Mouse (Mus musculus) embryonic facial prominence, embryonic 13.5 days (tissue): ENCODE measurements around the gene Rps27a. TPM values are rescaled to one million over a fixed set of nuclear protein-coding genes. Genes with fewer than 3 reads are reported as not detected.
A peak's percentile ranks its signal among the peaks of the same experiment; 100 is the strongest.

Experiments
- ATAC-seq: fragments of 200-750 bp; cut with Nextera tagmentation; 2 replicates; pipeline ENCODE4 v1.8.0; 2017; ENCODE audit warnings: low read depth; ENCODE audit not compliant: insufficient number of reproducible peaks, insufficient read depth, low FRiP score, low TSS enrichment
- H3K27ac ChIP-seq: fragments of 300-500 bp; sonication (generic); 2 replicates; pipeline ENCODE4 v1.5.1; 2015; ENCODE audit warnings: moderate library complexity, mild to moderate bottlenecking, inconsistent platforms
- H3K27me3 ChIP-seq: fragments of 300-500 bp; sonication (generic); 2 replicates; pipeline ENCODE4 v1.6.1; 2015; ENCODE audit warnings: mild to moderate bottlenecking, inconsistent platforms
- H3K36me3 ChIP-seq: fragments of 300-500 bp; sonication (generic); 2 replicates; pipeline ENCODE4 v1.6.1; 2015; ENCODE audit warnings: mild to moderate bottlenecking, inconsistent platforms
- H3K4me1 ChIP-seq: fragments of 300-500 bp; sonication (generic); 2 replicates; pipeline ENCODE4 v1.6.1; 2015; ENCODE audit warnings: inconsistent platforms
- H3K4me2 ChIP-seq: fragments of 300-500 bp; sonication (generic); 2 replicates; pipeline ENCODE4 v1.6.1; 2015; ENCODE audit warnings: moderate library complexity, mild to moderate bottlenecking, inconsistent platforms
- H3K4me3 ChIP-seq: fragments of 300-500 bp; sonication (generic); 2 replicates; pipeline ENCODE4 v1.5.1; 2015; ENCODE audit warnings: mild to moderate bottlenecking, inconsistent platforms
- H3K9ac ChIP-seq: fragments of 300-500 bp; sonication (generic); 2 replicates; pipeline ENCODE4 v1.6.1; 2015; ENCODE audit warnings: mild to moderate bottlenecking, inconsistent platforms
- H3K9me3 ChIP-seq: fragments of 300-500 bp; sonication (generic); 2 replicates; pipeline ENCODE4 v1.6.1; 2016; ENCODE audit warnings: inconsistent platforms
- WGBS: fragments of 180-500 bp; shearing (Covaris S2); methylation state at CpG from one replicate; pipeline ENCODE4 v1.1.7; 2015; ENCODE audit warnings: mixed read lengths; 5-methylcytosine and 5-hydroxymethylcytosine counted together
- polyA plus RNA-seq: library from polyadenylated mRNA; unstranded; fragments of >200 nt; fragmentation: Nextera tagmentation; extraction: Ambion mirVana; gene quantifications from 2 replicates; pipeline ENCODE4 v1.2.1, GENCODE M21; 2015

Gene Rps27a
- polyA plus RNA-seq, result 1,188 and 1,339 TPM in 2 replicates

DNA sequence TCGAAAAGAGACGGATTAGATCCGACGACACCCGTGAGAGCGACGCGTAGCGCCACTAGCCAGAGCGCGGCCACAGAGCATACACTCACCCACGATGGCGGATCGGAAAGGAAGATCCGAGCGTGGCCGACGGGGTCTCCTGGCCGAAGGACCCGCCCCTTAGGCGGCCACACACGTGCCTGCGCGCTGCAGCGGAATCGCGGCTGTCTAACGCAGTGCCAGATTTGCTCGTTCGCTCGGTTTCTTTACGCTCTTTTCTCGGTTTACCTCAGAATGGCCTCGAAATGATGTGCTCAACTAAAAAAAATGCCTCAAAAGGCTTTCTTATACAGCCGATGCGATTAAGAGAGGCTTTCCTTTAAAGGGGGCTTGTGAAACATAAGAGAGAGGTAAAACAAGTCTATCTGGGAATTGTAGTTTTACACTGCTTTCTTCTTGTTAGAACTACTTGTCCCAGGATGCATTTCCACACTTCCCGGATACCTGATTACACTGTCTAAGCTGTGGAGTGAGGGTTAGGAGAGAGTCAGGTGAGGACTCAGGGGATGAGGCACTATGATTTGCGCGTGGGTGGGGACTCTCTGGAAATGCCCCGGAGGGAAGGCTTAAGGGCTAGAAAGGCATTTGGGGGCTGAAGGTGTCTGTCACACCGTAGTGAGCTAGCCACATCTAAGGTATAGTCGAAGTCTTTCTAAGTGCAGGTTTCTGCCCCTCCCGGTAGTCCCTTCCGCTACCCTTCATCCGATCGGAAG is at the start of gene Rps27a, which contains the start of gene Clhc1:
Gene Rps27a, minus strand, starts transcription at position 358 of the 752 bp plus-strand sequence.
Gene Clhc1, plus strand, starts transcription at position 199 of the 752 bp plus-strand sequence.
- under 1% methylated on average over 46 of the region's 46 CpGs for WGBS
- no peaks in the 10 kb centered on the region for H3K27me3 ChIP-seq

DNA sequence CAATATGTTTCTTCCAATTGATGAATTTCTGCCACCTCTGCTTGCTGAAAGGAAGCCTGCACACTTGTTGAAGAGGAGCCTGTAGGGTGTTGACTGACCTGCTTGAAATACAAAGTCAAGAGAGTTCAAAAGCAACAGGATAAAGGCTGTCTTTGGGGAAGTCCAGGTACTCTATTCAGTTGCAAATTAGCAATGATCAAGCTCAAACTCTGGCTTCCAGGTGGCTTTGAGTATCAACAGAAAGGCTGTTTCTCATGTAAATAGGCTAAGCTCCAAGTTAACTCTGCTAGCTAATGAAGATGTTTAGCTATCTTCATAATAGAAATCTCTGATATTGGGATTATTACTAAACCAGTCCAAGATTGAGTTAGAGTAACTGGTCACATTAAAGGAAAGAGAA is 49.2 kb upstream of the Rps27a start:
- no peaks in the 10 kb centered on the region for H3K4me1 ChIP-seq
- no peak overlapping the region for H3K4me3 ChIP-seq
- H3K36me3 ChIP-seq, result no peaks in the 10 kb centered on the region
- H3K27ac ChIP-seq, result no peak overlapping the region
- H3K4me2 ChIP-seq, result no peak overlapping the region
- H3K9ac ChIP-seq, result no peak overlapping the region
- ATAC-seq, result no peak
- no peaks in the 10 kb centered on the region for H3K27me3 ChIP-seq
- no peaks in the 10 kb centered on the region for H3K9me3 ChIP-seq

More for the DNA sequence above, at the start of gene Rps27a, which contains the start of gene Clhc1:
- peak within 1 kb of the TSS; percentile 63 for H3K4me3 ChIP-seq
- peak; percentile 98 for ATAC-seq
- H3K9me3 ChIP-seq, result no peaks in the 10 kb centered on the region
- H3K36me3 ChIP-seq, result peaks cover 33% of the 10 kb centered on the region
- peak within 1 kb of the TSS; percentile 95 for H3K9ac ChIP-seq
- peak within 1 kb of the TSS; percentile 70 for H3K4me2 ChIP-seq
- H3K27ac ChIP-seq, result peak within 1 kb of the TSS; percentile 87
- H3K4me1 ChIP-seq, result peaks cover 10% of the 10 kb centered on the region

DNA sequence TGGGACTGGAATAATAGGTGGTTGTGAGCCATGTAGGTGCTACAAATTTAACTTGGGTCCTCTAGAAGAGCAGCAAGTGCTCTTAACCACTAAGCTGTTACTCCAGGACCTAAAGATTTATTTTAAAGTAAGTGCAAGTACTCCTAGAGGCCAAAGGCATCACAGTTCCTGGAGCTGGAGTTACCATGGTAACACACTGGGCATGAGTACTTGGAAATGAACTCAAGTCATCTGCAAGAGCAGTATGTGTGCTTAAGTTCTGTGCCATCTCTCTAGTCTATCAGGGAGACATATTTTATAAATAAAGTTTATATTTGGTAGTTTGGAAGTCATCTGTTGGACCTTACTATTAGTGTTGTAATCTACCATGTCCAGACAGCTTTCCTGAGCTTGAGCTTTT is 47.3 kb upstream of the Rps27a start:
- Histone ChIP-seq H3K4me3 (no peak overlapping the region), H3K27me3 (no peaks in the 10 kb centered on the region), H3K4me2 (no peak overlapping the region), H3K36me3 (no peaks in the 10 kb centered on the region), H3K9ac (no peak overlapping the region), H3K9me3 (no peaks in the 10 kb centered on the region), H3K4me1 (no peaks in the 10 kb centered on the region), H3K27ac (no peak overlapping the region)
- ATAC-seq, result no peak

DNA sequence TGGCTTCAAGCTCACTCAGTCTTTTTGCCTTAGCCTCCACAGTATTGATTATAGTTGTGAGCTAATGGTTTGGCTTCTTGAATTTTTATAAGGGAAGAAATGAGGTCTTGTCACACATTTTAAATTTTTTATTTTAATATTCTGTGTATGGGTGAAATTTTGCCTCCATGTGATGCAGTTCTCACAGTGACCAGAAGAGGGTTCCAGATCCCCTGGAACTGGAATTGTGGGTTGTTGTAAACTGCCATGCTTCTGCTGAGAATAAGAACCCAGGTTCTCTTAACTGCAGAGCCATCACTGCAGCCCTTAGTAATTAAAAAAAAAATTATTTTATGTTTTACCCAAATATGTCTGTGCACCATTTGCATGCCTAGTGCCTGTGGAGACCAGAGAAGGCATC is 31.7 kb upstream of the Rps27a start:
- no peaks in the 10 kb centered on the region for H3K36me3 ChIP-seq
- no peaks in the 10 kb centered on the region for H3K4me1 ChIP-seq
- H3K4me3 ChIP-seq, result no peak overlapping the region
- no peak overlapping the region for H3K4me2 ChIP-seq
- H3K9ac ChIP-seq, result no peak overlapping the region
- H3K27me3 ChIP-seq, result no peaks in the 10 kb centered on the region
- ATAC-seq, result no peak
- no peak overlapping the region for H3K27ac ChIP-seq
- no peaks in the 10 kb centered on the region for H3K9me3 ChIP-seq

- ATAC-seq, result no peak
- H3K4me2 ChIP-seq, result no peak overlapping the region
- H3K27ac ChIP-seq, result no peak overlapping the region
- no peaks in the 10 kb centered on the region for H3K36me3 ChIP-seq
- no peak overlapping the region for H3K9ac ChIP-seq
- no peaks in the 10 kb centered on the region for H3K27me3 ChIP-seq
- WGBS, result 76% methylated on average over 2 of the region's 2 CpGs
- peaks cover 5% of the 10 kb centered on the region; the same call in 1 of the 2 replicates for H3K4me1 ChIP-seq
- no peaks in the 10 kb centered on the region for H3K9me3 ChIP-seq
- no peak overlapping the region for H3K4me3 ChIP-seq
Observed at GRCm38 (mm10) chr11:29572656-29573055, 24.7 kb upstream of the Rps27a start.

DNA sequence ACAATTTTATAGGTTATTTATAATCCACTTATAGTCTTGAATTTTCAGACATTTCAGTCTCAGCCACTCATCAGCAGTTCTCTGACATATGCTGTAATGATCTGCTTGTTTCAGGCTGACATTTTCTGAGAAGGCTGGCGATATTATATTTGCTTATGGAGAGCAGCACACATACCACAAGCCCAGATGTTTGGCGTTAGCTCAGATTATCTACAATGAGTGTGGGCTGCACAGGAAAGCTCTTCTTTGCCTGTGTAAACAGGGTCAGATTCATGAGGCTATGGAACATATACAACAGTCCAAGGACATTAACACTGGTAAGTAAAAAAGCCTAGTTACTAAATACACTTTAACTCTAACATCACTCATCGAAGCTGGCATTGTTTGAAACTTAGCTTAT is 23.6 kb upstream of the Rps27a start:
- 33% methylated on average over 3 of the region's 3 CpGs for WGBS
- no peak for ATAC-seq
- H3K9ac ChIP-seq, result no peak overlapping the region
- 0 out of 2 replicates have a peak overlapping the region, but pooled peaks have one; percentile 4 for H3K4me2 ChIP-seq
- H3K27me3 ChIP-seq, result no peaks in the 10 kb centered on the region
- peaks cover 5% of the 10 kb centered on the region; the same call in 1 of the 2 replicates for H3K4me1 ChIP-seq
- no peaks in the 10 kb centered on the region for H3K36me3 ChIP-seq
- no peak overlapping the region for H3K4me3 ChIP-seq
- no peak overlapping the region for H3K27ac ChIP-seq
- no peaks in the 10 kb centered on the region for H3K9me3 ChIP-seq

DNA sequence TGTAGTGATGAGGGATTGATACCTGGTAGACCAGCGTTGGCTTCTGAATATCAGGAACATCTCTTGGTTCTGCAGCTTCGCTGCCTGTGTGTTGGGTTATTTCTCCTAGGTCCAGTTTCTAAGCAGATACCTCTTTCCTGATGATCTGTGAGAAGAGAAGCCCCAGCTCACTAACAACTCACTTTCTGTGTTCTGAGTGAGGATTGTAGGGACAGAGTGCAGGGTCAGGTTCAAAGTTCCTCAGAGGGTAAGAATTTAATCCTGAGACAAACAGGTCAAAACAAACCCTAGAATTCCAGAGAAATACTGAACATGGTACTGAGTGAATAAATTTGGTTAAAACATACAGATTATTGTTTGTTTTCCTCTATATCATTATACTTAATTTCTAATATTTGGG is 15.5 kb upstream of the Rps27a start:
- no peaks in the 10 kb centered on the region for H3K9me3 ChIP-seq
- 89% methylated on average over 2 of the region's 2 CpGs for WGBS
- no peak overlapping the region for H3K9ac ChIP-seq
- no peak for ATAC-seq
- H3K4me1 ChIP-seq, result no peaks in the 10 kb centered on the region
- no peaks in the 10 kb centered on the region for H3K36me3 ChIP-seq
- no peak overlapping the region for H3K27ac ChIP-seq
- no peak overlapping the region for H3K4me2 ChIP-seq
- H3K4me3 ChIP-seq, result no peak overlapping the region
- H3K27me3 ChIP-seq, result no peaks in the 10 kb centered on the region

GRCm38 (mm10) chr11:29560990-29561389 is 13.1 kb upstream of the Rps27a start:
- ATAC-seq, result no peak
- Histone ChIP-seq H3K4me3 (no peak overlapping the region), H3K4me2 (no peak overlapping the region), H3K27ac (no peak overlapping the region), H3K9ac (no peak overlapping the region), H3K27me3 (no peaks in the 10 kb centered on the region), H3K9me3 (no peaks in the 10 kb centered on the region), H3K4me1 (no peaks in the 10 kb centered on the region), H3K36me3 (no peaks in the 10 kb centered on the region)
- WGBS, result 85% methylated on average over 3 of the region's 3 CpGs

DNA sequence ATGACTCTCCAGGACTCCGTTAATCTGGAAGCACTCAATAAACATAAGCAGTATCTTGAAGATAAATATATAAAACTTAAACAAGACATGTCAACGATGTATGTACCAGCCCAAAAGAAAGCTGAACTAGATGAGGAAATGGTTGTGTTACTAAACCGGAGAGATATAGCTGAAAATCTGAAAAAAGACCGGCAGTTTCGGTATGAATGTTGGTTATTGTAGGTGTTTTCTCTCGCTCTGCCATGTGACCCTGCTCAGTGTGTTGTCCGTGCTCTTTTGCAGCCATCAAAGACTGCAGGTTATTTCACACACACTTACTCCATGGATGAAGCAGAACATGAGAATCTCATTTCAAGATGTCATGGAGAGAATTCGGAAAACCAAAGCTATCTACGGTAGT is 12.5 kb upstream of the Rps27a start:
- 89% methylated on average over 9 of the region's 9 CpGs for WGBS

DNA sequence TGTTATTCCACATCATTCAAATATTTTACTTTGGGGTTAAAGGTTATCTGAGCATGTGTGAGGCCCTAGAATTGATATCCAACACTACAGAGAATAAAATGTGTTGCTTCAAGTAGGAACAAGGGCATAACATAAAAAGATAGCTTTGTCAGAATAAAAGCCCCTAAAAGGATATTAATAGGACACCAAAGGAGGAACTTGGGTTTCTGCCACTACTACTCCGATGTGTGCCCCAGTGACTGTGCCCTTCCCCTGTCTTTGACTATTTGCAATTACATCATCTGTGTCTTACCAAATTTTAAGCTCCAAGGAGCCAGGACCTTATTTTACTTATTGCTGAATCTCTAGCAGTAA is 1.5 kb upstream of the Rps27a start:
- H3K4me1 ChIP-seq, result peaks cover 10% of the 10 kb centered on the region
- no peaks in the 10 kb centered on the region for H3K9me3 ChIP-seq
- H3K4me3 ChIP-seq, result no peak overlapping the region
- H3K9ac ChIP-seq, result no peak overlapping the region
- H3K27me3 ChIP-seq, result no peaks in the 10 kb centered on the region
- H3K27ac ChIP-seq, result no peak overlapping the region
- no peak overlapping the region for H3K4me2 ChIP-seq
- WGBS, result 87% methylated on average over 1 of the region's 1 CpGs
- H3K36me3 ChIP-seq, result peaks cover 23% of the 10 kb centered on the region
- no peak for ATAC-seq

More for the DNA sequence above, 12.5 kb upstream of the Rps27a start:
- H3K27me3 ChIP-seq, result no peaks in the 10 kb centered on the region
- no peak overlapping the region for H3K27ac ChIP-seq
- H3K9ac ChIP-seq, result no peak overlapping the region
- no peaks in the 10 kb centered on the region for H3K9me3 ChIP-seq
- no peaks in the 10 kb centered on the region for H3K36me3 ChIP-seq
- H3K4me1 ChIP-seq, result no peaks in the 10 kb centered on the region
- no peak for ATAC-seq
- no peak overlapping the region for H3K4me3 ChIP-seq
- no peak overlapping the region for H3K4me2 ChIP-seq

DNA sequence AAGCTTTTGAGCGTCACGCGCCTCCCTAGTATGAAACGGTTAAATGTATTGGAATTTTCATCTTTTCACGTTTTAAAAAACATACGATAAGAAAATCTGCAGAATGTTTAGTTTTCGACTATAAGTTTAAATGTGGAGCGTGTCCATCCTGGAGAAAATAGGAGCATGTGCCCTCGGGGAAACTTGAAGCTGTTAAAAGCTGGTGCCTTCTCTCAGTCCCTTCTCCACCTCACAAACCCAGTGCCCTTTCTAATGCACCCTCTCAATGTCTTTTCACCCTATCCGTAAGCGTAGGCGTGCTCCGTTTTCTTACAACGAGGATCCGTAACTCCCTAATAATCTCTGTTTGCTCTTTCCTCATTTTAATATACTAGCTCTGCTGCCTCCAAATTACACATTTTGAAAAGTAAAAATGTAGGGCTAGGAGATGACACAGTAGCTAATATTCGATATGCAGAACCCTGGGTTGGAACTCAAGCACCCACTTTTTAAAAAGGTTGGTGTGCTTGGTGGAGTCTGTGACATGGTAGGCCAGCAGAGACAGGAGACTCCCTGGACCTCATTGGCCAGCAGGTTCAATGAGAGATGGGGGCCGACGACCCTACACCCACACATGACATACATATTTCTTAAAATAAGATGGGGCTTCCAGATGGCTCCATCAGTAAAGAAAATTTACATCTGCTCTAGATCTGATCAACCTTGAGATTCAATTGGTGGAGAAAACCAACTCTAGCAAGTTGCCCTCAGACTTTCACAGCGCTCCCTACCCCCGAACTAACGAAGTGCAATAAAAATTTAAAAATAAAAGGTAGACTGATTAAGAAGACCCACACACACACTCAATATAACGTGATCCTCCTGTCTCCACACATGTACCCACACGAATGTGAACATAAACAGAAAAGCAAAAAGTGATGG is 855 bp upstream of the Rps27a start:
- H3K9me3 ChIP-seq, result no peaks in the 10 kb centered on the region
- 25% methylated on average over 23 of the region's 23 CpGs for WGBS
- H3K4me3 ChIP-seq, result peak overlapping the region; percentile 63
- peak overlapping the region; percentile 70 for H3K4me2 ChIP-seq
- H3K27ac ChIP-seq, result no peak overlapping the region
- no peaks in the 10 kb centered on the region for H3K27me3 ChIP-seq
- no peak for ATAC-seq
- peak overlapping the region; percentile 95 for H3K9ac ChIP-seq
- H3K36me3 ChIP-seq, result peaks cover 30% of the 10 kb centered on the region
- H3K4me1 ChIP-seq, result peaks cover 10% of the 10 kb centered on the region
